Mouse (Mus musculus): ENCODE measurements around the gene Eif4e2. TPM values are rescaled to one million over a fixed set of nuclear protein-coding genes. Genes with fewer than 3 reads are reported as not detected.

The Eif4e2 gene
- total RNA-seq, 2 experiments from 2014 or later, result 59.6 to 66.5 TPM

DNA sequence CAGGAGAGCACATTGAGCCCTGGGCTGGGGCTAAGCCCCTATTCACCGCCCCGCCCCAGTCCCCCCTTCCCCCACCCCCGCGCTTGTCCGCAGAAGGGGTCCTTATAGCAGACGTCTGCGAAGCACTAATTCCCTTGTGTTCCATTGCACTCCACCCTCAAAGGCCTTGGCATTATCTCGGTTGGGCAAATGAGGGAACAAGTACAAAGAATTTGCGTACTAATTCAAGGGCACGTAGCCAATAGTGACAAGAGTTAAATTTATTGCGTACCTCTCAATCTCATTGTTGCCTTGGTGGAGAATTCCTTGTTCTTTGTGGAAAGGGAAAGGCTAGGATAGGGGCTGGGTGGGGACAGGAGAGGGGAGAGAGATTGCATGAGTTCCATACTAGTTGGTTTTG lies 44.0 kb downstream of the Eif4e2 start:
- DNase-seq (ENCODE audit: extremely low spot score in 1 of 2, low spot score in 1 of 2), result no peak

DNA sequence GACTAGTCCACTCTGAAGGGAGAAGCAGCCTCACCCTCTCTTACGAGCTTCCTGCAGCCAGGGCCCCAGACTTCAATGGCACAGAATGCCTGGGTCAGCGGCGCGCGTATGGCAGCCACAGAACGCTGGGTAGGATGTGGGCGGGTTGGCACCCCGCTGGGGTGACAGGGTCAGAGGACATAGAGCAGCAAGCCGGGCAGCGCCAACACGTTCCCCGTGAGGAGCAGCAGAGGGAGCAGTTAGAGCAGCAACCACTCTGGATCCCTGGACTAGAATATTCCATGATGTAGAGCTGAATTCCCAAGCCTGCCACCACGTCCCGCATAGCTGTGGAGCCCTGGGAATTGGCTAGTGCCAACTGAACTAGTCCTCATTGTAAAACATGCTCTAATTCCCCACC lies 44.8 kb downstream of the Eif4e2 start:
- no peak for DNase-seq (ENCODE audit: extremely low spot score in 1 of 2, low spot score in 1 of 2)

DNA sequence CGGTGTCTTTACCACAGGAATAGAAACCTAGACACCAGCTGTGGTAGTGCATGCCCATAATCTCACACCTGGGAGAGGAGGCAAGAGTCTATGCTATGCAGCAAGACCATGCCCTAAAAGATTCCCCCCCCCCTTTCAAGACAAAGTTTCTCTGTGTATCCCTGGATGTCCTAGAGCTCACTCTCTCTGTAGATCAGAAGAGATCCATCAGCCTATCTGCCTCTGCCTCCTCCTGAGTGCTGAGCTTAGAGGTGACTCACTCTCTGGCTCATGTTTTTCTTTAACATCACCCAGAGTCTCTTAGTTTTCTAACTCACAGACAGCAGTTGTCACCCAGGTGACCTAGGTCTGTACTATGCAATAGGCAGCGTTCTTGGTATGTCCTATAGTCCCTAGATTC lies 45.6 kb downstream of the Eif4e2 start:
- no peak for DNase-seq (ENCODE audit: extremely low spot score in 1 of 2, low spot score in 1 of 2)

DNA sequence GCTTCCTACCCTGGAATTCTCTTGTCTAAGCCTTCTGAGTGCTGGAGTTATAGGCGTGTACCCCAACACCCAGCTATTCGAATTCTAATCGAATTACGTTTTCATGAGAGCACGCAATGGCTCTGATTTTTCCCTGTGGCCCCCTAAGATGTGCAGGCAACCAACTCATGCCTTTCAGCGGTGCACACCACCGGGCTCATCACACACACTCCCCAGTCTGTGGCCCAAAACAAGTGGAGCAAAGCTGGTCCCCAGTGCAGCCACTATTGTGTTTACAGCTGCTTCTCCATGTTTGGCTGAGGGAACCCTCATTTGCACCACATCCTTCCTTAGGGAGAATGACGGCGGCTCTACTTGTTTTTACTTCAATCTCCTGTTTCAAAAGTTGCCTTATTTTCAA lies 49.5 kb downstream of the Eif4e2 start:
- no peak for DNase-seq (ENCODE audit: extremely low spot score in 1 of 2, low spot score in 1 of 2)

DNA sequence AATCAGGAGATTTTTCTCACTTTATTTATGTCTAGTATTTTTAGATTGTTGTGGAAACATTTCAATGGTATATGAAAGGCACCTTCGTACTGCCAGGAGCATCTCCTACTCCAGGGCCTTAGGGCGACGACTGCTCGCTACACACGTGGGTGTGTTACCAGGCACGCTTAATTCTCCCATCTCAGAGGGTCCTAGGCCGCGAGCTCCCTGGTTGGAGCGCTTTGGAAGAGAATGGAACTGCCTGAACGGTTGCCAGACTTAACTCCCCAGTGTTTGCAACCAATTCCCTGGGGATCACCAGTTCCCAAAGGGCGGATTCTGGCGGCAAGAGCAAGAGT lies 50.1 kb downstream of the Eif4e2 start:
- no peak for DNase-seq (ENCODE audit: extremely low spot score in 1 of 2, low spot score in 1 of 2)

DNA sequence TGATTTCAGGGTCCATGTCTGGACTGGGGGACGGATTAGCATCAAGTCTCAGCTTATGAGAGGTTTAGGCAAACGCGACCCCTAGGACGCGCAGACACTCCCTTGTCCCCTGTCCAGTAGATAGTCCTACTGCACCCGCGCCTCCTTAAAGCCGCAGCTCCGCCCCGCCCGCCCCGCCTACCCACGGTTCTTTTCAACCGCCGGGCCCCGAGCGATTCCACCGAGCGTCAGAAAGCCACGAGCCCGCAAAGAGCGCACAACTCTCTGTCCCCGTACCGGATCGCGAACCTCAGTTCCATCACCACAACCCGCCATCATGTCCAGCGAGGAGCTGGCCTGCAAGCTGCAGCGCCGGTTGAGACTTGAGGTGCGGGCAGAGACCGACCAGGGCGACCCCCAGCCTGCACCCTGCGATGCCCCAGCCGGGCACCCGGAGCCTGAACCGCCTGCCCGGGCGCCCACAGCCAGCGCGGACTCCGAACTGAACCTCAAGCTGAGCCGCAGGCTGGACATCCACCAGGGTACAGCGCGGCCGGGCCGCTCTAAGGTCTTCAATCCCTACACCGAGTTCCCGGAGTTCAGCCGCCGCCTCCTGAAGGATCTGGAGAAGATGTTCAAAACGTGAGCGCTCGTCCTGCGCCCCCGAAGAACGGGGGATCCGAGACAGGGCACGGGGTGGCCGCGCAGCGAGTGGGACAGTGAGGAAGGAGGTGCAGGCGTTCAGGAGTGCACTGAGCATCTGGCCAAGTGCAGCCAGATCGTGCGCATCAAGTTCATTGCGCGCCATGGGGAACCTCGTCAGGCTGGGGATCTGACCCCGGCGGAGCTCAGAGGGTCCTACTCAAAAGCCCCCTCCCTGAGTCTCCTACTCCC lies 50.7 kb downstream of the Eif4e2 start, which contains the start of gene Efhd1:
Efhd1 (plus strand) TSS at position 230 of the 873 bp plus-strand sequence.
- peak in 1 of 2 experiments; percentile 20 for DNase-seq (ENCODE audit: extremely low spot score in 1 of 2, low spot score in 1 of 2)

DNA sequence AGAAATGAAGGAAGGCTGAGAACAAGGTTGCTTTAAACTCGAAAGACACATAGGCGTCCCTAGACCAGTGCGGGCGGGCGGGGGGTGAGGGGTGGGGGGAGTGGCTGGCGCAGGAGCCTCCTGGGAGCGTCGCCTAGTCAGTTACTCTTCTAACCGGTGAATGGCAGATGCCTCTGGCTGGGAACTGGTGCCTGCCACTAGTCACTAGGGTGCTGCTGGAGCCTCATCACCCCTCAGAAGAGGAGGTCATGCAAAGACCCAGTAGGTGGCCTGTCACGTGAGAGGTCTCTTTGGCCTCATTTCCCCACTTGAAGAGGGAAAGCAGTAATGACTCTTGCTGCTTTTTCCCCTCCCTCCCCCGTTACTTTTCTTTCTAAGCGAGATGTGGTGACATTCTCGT lies 51.5 kb downstream of the Eif4e2 start:
- DNase-seq (ENCODE audit: extremely low spot score in 1 of 2, low spot score in 1 of 2), result no peak

DNA sequence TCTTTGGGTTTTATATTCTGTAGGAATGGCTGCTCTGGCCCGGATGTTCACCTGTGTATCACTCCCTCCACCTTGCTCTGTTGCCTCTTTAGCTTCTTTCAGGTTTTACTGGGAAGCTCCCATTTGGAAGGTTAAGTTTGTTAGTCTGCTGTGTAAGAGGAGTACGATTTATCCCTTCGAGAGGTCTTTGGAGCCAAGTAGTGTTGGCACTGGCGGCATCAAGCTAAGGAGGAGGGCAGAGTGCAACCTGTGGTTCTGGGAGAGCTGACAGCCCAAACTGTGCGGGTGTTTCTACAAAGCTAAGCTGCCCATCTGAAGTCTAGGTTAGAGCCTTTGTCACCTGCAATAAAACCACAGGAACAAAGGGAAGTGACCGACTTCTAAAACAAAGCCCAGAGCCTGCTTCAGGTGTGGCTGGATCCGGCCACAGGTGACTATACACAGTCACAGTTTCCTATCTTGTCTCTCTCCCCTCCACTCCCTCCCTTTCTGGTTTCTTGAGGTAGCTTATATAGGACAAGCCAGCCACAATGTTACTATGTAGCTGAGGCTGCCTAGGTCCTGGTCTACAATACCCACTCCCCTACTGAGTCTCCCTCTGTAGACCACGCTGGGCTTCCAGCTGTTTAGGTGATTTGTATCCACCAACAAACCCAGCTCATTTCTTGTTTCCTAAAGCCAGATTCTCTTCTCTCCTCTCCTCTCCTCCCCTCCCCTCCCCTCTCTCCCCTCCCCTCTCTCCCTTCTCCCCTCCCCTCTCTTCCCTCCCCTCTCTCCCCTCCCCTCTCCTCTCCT lies 52.8 kb downstream of the Eif4e2 start:
- no peak for DNase-seq (ENCODE audit: extremely low spot score in 1 of 2, low spot score in 1 of 2)

DNA sequence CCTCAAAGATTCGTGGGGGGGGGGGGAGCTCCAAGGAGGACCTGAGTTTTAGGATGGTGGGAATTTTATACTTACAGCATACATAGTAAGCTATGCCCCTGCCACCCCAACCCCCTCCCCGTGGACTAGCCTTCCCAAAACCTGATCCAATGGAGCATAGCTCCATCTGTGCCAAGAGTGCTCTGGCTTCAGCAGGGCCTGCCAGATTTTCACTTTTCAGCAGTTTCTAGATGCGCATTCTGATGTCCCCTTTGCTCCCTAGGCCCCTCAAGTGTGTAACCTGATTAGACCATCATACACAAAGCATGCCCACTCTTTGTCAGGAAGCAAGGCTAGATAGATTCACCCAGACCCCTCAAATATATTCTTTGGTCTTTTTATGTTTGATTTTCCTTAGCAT lies 56.5 kb downstream of the Eif4e2 start:
- DNase-seq (ENCODE audit: extremely low spot score in 1 of 2, low spot score in 1 of 2), result no peak

DNA sequence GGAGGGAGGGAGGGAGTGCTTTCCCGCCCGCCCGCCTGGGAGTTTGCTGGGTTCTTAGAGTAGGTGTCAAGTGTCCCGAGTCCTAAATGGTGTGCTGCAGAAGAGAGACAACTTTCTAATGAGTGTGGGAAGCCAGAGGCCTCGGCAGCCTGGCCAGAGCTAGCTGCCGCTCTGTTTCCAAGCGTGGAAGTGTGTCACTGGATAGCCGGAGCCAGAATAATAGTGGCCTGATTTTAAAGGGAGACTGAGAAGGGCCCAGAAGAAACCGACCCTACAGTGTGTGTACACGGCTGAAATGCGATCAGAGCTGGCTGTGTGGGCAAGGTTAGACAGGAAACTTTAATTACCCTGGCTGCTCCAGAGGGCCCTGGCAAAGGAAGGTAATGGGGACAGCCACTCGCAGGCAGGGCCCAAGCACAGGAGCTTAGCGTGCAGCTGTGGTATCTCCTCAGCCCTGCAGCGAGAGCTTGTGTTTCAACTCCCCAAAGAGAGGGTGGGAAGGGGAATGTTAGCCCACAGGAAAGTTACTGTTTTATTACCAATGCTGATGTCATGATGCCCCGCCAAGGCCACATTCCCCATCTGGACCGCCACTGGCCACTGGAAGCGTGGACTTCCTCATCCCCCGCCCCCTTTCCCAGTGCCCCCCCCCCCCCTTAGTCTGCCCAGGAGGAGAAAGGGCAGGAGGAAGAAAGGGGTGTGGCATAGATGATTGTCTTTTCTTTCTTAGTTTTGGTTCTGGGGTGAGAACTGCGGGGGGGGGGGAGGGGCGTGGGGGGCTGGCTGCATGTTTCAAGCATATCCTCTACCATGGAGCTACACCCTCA lies 57.1 kb downstream of the Eif4e2 start:
- no peak for DNase-seq (ENCODE audit: extremely low spot score in 1 of 2, low spot score in 1 of 2)

DNA sequence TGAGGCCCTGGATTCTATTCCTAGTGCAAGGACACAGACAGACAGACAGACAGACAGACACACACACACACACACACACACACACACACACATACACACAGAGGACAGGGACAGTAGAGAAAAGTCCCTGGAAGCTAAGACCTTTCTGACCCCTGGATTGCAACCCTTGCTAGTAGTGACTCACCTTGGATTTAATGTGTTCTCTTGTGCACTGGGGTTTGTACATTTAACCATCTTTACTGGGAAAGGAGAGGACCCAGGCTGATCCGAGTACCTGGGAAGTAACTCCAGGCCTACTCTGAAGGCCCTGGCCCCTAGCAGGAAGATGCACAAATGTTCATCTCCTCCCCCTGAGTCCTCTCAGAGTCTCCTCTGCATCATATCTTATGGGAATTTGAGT lies 57.9 kb downstream of the Eif4e2 start:
- no peak for DNase-seq (ENCODE audit: extremely low spot score in 1 of 2, low spot score in 1 of 2)

DNA sequence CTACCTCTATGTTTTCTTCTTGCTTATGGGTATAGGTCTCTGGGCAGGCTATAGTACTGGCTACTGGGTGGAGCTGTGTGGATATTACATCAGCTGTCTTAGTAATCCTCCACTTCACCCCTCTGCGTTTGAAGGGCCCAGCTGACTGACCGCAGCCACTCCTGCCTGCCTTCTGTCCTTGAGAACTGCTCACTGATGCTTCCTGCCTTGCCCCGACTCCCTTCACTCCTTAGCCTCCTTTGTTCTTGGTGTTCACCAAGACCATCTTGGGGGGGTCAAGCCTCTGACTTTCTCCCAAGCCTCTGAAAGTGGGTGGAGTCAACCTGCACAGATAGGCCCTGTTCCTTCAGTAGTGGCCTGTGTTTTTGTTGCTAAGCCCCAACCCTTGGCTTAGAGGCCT lies 58.7 kb downstream of the Eif4e2 start:
- no peak for DNase-seq (ENCODE audit: extremely low spot score in 1 of 2, low spot score in 1 of 2)

DNA sequence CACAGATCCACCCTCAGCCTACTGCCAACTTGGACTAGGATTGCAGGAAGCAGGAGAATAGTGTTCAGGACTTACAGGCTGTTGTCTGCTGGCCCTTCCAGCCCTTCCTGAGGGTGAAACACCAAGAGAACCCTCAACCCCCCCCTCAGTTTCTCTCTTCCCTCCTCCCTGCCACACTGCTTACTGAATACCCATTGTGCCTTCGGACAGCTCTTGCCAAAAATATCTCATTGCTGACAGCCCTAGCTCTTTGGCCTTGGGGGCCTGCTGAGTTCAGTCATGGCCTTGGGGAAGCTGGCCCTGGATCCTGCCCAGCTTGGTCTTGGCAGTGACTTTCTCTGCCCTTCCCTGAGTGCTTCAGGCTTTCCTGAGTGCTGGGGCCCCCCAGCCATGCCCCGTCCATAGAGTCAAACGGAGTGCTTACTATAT lies 59.8 kb downstream of the Eif4e2 start:
- no peak for DNase-seq (ENCODE audit: extremely low spot score in 1 of 2, low spot score in 1 of 2)

DNA sequence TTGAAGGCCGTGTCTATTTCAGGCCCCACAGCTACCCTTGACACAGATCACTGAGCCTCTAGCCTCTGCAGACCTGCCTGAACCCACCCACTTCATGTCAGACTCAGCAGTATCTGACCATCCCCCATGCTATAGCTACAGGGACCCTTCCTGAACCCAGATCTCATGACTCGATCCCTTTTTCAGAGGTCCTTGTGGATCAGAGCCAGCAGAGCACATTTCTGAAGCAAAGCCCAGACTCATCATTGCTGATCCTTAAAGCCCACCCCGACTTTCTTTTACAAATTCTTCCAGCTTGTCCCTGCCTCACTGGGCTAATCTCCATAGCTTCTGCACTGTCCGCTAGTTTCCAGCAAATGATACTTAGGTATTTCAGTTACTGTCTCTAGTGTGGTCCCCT lies 60.4 kb downstream of the Eif4e2 start:
- no peak for DNase-seq (ENCODE audit: extremely low spot score in 1 of 2, low spot score in 1 of 2)

DNA sequence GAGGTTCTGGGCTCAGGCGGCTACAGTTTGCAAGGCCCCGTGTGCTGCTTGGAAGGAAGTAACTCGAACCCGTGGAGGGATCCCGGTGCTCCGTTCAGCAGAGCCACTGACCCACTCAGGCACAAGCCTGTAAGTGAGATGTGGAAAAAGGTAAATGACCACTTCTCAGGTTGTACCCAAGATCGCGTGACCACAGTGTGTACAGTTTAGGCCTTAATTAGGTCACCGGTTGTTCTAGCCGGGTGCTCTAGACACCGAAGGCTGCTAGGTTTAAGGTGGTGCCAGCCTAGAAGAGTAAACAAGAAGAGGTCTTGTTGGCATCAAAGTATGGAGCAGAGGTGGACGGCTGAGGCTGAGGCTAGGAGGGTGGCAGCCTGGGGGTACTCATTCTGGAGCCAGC lies 61.4 kb downstream of the Eif4e2 start:
- DNase-seq (ENCODE audit: extremely low spot score in 1 of 2, low spot score in 1 of 2), result no peak

DNA sequence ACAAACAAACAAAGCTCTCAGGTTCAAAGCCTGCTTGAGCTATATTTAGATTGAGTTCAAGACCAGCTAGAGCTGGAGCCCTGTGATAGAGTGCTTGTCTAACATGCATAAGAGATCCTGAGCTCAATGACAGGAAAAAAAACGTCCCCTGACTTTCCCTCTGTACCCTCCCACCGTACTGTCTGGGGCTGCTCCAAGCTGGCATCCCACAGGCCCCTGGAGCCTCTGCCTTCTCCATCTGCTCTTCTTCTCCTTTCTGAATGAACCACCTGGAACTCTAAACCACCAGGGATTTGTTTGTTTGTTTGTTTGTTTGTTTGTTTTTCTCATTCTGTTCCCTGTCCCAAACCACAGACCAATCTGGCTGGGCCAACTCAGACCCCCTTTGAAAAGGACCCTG lies 62.3 kb downstream of the Eif4e2 start:
- DNase-seq (ENCODE audit: extremely low spot score in 1 of 2, low spot score in 1 of 2), result no peak

DNA sequence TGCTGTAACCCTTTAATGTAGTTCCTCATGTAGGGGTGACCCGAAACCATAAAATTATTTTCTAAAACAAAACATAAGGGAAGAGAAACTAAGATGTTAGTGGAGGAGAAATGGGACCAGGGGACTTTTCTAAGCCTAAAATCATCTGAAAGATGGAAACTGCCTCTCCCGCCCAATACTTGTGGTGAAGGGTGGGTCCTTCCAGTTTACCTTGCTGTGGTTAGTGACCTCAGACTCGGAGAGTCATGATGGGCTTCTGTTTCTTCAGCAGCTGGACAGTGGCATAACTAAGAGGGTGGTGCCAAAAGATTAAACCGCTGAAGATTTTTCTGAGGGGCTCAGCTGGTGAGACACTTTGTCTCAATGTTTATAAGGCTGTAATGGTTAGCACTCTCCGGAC lies 66.6 kb downstream of the Eif4e2 start:
- no peak for DNase-seq (ENCODE audit: extremely low spot score in 1 of 2, low spot score in 1 of 2)

DNA sequence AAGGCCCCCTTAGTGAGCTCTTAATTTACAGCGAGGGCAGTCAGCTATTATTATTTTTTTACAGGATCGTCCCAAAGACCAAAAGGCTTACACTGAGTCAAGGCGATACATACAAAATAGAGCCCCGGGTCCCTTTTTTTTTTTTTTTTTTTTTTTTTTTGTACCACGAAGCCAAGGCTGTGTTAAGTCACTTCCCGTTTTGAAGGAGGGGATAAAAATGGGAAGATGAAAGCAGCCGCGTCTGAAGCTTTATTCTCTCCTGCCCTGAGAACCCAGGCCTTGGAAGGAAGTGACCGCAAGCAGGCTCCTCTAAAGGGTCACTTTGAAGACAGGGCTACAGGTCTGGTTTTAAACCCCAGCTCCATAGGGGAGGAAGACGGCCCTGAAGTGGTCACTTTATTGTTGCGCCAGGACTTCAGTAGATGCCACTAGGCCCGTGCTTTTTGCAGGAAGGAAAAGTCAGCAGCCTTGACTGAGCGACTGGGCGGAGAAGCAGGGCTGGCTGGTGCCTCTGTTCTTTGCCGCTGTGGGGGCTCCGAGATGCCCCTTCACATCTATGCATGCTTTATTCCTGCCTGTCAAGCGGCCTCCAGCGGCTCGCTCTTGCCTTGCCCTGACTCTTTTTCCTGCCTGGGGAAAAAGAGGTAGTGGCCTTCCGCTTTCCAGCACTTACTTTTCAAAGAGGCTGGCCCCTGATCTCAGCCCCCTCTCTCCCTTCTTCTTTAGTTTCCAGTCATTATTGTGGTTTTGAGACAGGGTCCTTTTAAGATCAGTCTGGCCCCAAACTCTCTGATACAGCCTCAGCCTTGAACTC lies 68.1 kb downstream of the Eif4e2 start:
- DNase-seq (ENCODE audit: extremely low spot score in 1 of 2, low spot score in 1 of 2), result no peak

DNA sequence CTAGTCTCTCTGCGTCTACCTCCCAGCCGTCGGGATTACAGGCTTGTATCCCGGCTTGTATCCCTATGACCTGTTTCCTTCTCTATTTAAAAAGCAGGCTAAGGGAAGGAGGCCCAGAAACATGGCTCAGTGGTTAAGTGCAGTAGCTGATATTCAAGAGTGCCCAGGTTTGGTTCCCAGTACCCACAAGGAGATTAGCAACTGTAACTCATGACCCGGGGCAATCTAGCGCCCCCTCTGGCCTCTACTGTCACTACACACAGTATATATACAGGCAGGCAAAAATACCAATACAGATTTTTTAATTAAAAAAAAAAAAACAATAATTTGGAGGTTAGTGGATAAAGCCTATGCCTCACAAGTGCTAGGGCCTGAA lies 68.7 kb downstream of the Eif4e2 start:
- no peak for DNase-seq (ENCODE audit: extremely low spot score in 1 of 2, low spot score in 1 of 2)

DNA sequence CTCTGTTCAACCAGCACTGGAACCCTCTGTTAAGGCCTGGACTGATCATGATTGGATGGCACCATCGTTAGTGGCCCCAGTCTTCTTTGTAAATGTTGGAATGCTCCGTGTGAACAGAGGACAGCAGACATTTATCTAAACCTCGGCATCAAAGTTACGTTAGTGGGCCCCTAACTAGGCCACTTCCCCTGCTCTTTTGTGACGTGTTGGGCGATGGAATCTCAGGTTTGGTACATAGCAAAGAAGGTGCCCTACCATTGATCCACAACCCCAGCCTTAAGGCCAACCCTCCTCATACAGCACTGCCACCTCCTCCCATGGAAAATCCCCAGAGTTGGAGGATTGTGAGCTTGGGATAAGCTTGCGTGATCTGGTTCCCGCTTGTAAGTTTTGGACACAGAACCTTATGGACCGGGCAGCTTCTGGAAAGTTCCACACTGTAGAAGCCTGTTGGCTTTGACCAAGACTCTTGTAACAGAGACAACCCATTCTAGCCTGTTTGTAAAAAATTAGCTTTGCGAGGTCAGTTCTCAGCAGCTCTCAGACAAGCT lies 69.8 kb downstream of the Eif4e2 start:
- no peak for DNase-seq (ENCODE audit: extremely low spot score in 1 of 2, low spot score in 1 of 2)

All from layer of hippocampus, postnatal 25 days (tissue).